Mouse (Mus musculus) forebrain, embryonic 11.5 days (tissue): ENCODE data around the gene Gp1ba. TPM values are rescaled to one million over a fixed set of nuclear protein-coding genes. Genes with fewer than 3 reads are reported as not detected.

ENCODE experiments used
- ATAC-seq: fragments of 200-750 bp; cut with Nextera tagmentation; replicated peaks from 2 replicates; pipeline ENCODE4 v1.8.0; 2017; ENCODE audit warnings: moderate TSS enrichment; ENCODE audit not compliant: low FRiP score
- DNase-seq: peaks from one replicate; pipeline ENCODE4 v3.0.0-alpha.2; 2017; ENCODE audit warnings: low spot score
- H3K27ac ChIP-seq: fragments of 300-500 bp; sonication (generic); 2 replicates; pipeline ENCODE4 v1.5.1; 2014; ENCODE audit warnings: low read depth, low read length
- H3K27me3 ChIP-seq: fragments of 300-500 bp; sonication (generic); 2 replicates; pipeline ENCODE4 v1.6.1; 2014; ENCODE audit warnings: mild to moderate bottlenecking, low read length, mixed read lengths; ENCODE audit not compliant: control insufficient read depth, insufficient read depth
- H3K36me3 ChIP-seq: fragments of 300-500 bp; sonication (generic); 2 replicates; pipeline ENCODE4 v1.6.1; 2014; ENCODE audit warnings: mild to moderate bottlenecking, low read length, moderate library complexity, mixed read lengths; ENCODE audit not compliant: control insufficient read depth, insufficient read depth
- H3K4me1 ChIP-seq: fragments of 300-500 bp; sonication (generic); replicated peaks from 2 replicates; pipeline ENCODE4 v1.6.1; 2014; ENCODE audit warnings: low read length, mixed read lengths; ENCODE audit not compliant: control insufficient read depth, insufficient read depth
- H3K4me2 ChIP-seq: fragments of 300-500 bp; sonication (generic); 2 replicates; pipeline ENCODE4 v1.6.1; 2014; ENCODE audit warnings: low read depth, mild to moderate bottlenecking, low read length, moderate library complexity, mixed read lengths; ENCODE audit not compliant: severe bottlenecking
- H3K4me3 ChIP-seq: fragments of 300-500 bp; sonication (generic); 2 replicates; pipeline ENCODE4 v1.5.1; 2014; ENCODE audit warnings: low read depth, low read length
- H3K9ac ChIP-seq: fragments of 300-500 bp; sonication (generic); 2 replicates; pipeline ENCODE4 v1.6.1; 2014; ENCODE audit warnings: low read length
- H3K9me3 ChIP-seq: fragments of 300-500 bp; sonication (generic); 2 replicates; pipeline ENCODE4 v1.6.1; 2016; ENCODE audit warnings: low read length, mixed read lengths; ENCODE audit not compliant: control insufficient read depth
- WGBS: fragments of 180-500 bp; shearing (Covaris S2); extraction: QIAGEN DNeasy Blood & Tissue Kit; methylation state at CpG from one replicate; pipeline ENCODE4 v1.1.7; 2014; 5-methylcytosine and 5-hydroxymethylcytosine counted together
- polyA plus RNA-seq: library from polyadenylated mRNA; unstranded; fragments of >200 nt; fragmentation: Nextera tagmentation; extraction: Ambion mirVana; gene quantifications from 2 replicates; pipeline ENCODE4 v1.2.1, GENCODE M21; 2014

Gp1ba gene
- polyA plus RNA-seq, 1 experiment from 2014 or later = 1.1 TPM

GRCm38 (mm10) chr11:70657573-70657972 lies 18.7 kb downstream of the Gp1ba start:
- Histone ChIP-seq H3K4me3 (no peak overlapping the region), H3K27ac (no peak overlapping the region), H3K4me2 (no peak overlapping the region), H3K27me3 (no peaks in the 10 kb centered on the region), H3K4me1 (peaks cover 22% of the 10 kb centered on the region), H3K36me3 (peaks cover 3% of the 10 kb centered on the region; the same call in 1 of the 2 replicates), H3K9me3 (no peaks in the 10 kb centered on the region), H3K9ac (no peak overlapping the region)
- WGBS = 56% methylated on average over 6 of the region's 6 CpGs
- ATAC-seq = no peak
- DNase-seq = no peak

GRCm38 (mm10) chr11:70657991-70658390 lies 19.1 kb downstream of the Gp1ba start:
- no peak overlapping the region for H3K4me3 ChIP-seq

GRCm38 (mm10) chr11:70658521-70658920 lies 19.6 kb downstream of the Gp1ba start:
- H3K27ac ChIP-seq = no peak overlapping the region
- no peak overlapping the region for H3K4me2 ChIP-seq
- peaks cover 6% of the 10 kb centered on the region; the same call in 1 of the 2 replicates for H3K36me3 ChIP-seq
- no peaks in the 10 kb centered on the region for H3K27me3 ChIP-seq
- ATAC-seq (no peak), DNase-seq (no peak)
- H3K4me1 ChIP-seq = peaks cover 16% of the 10 kb centered on the region
- WGBS = 87% methylated on average over 5 of the region's 5 CpGs
- no peaks in the 10 kb centered on the region for H3K9me3 ChIP-seq
- no peak overlapping the region for H3K9ac ChIP-seq
- H3K4me3 ChIP-seq = no peak overlapping the region

More at GRCm38 (mm10) chr11:70657991-70658390, 19.1 kb downstream of the Gp1ba start:
- peaks cover 17% of the 10 kb centered on the region for H3K4me1 ChIP-seq
- no peaks in the 10 kb centered on the region for H3K9me3 ChIP-seq
- DNase-seq (no peak), ATAC-seq (no peak)
- no peak overlapping the region for H3K27ac ChIP-seq
- WGBS = 61% methylated on average over 9 of the region's 9 CpGs
- H3K9ac ChIP-seq = no peak overlapping the region
- H3K36me3 ChIP-seq = peaks cover 3% of the 10 kb centered on the region; the same call in 1 of the 2 replicates
- no peak overlapping the region for H3K4me2 ChIP-seq
- no peaks in the 10 kb centered on the region for H3K27me3 ChIP-seq

- Histone ChIP-seq H3K4me2 (no peak overlapping the region), H3K27me3 (no peaks in the 10 kb centered on the region), H3K4me1 (peaks cover 16% of the 10 kb centered on the region), H3K9me3 (no peaks in the 10 kb centered on the region), H3K27ac (no peak overlapping the region), H3K4me3 (no peak overlapping the region), H3K36me3 (peaks cover 6% of the 10 kb centered on the region; the same call in 1 of the 2 replicates), H3K9ac (no peak overlapping the region)
- DNase-seq (no peak), ATAC-seq (no peak)
- 78% methylated on average over 8 of the region's 8 CpGs for WGBS
Observed at GRCm38 (mm10) chr11:70658942-70659341, 20.0 kb downstream of the Gp1ba start.

GRCm38 (mm10) chr11:70660571-70660970 lies 21.6 kb downstream of the Gp1ba start:
- no peak overlapping the region for H3K4me3 ChIP-seq
- no peaks in the 10 kb centered on the region for H3K9me3 ChIP-seq
- no peak overlapping the region for H3K9ac ChIP-seq
- no peak overlapping the region for H3K27ac ChIP-seq
- no peak overlapping the region for H3K4me2 ChIP-seq
- peaks cover 16% of the 10 kb centered on the region for H3K4me1 ChIP-seq
- no peaks in the 10 kb centered on the region for H3K27me3 ChIP-seq
- DNase-seq (no peak), ATAC-seq (no peak)
- WGBS = 92% methylated on average over 8 of the region's 8 CpGs
- peaks cover 14% of the 10 kb centered on the region; the same call in 1 of the 2 replicates for H3K36me3 ChIP-seq

GRCm38 (mm10) chr11:70663101-70663500 lies 24.2 kb downstream of the Gp1ba start:
- Histone ChIP-seq H3K4me3 (no peak overlapping the region), H3K27ac (no peak overlapping the region), H3K36me3 (peaks cover 14% of the 10 kb centered on the region; the same call in 1 of the 2 replicates), H3K9ac (no peak overlapping the region), H3K4me1 (no peaks in the 10 kb centered on the region), H3K4me2 (no peak overlapping the region), H3K27me3 (no peaks in the 10 kb centered on the region), H3K9me3 (no peaks in the 10 kb centered on the region)
- 87% methylated on average over 8 of the region's 8 CpGs for WGBS
- ATAC-seq = no peak
- no peak for DNase-seq

GRCm38 (mm10) chr11:70663957-70664356 lies 25.0 kb downstream of the Gp1ba start:
- no peaks in the 10 kb centered on the region for H3K4me1 ChIP-seq
- H3K9me3 ChIP-seq = no peaks in the 10 kb centered on the region
- H3K27ac ChIP-seq = no peak overlapping the region
- WGBS = 91% methylated on average over 6 of the region's 6 CpGs
- no peak for DNase-seq
- no peak overlapping the region for H3K4me2 ChIP-seq
- H3K27me3 ChIP-seq = no peaks in the 10 kb centered on the region
- H3K36me3 ChIP-seq = peaks cover 14% of the 10 kb centered on the region; the same call in 1 of the 2 replicates
- H3K4me3 ChIP-seq = no peak overlapping the region
- no peak for ATAC-seq
- H3K9ac ChIP-seq = no peak overlapping the region

- Histone ChIP-seq H3K4me3 (no peak overlapping the region), H3K9ac (no peak overlapping the region), H3K4me1 (no peaks in the 10 kb centered on the region), H3K4me2 (no peak overlapping the region), H3K27ac (no peak overlapping the region), H3K9me3 (no peaks in the 10 kb centered on the region), H3K36me3 (peaks cover 14% of the 10 kb centered on the region; the same call in 1 of the 2 replicates), H3K27me3 (no peaks in the 10 kb centered on the region)
- WGBS = 93% methylated on average over 9 of the region's 9 CpGs
- no peak for ATAC-seq
- no peak for DNase-seq
Observed at GRCm38 (mm10) chr11:70664741-70665140, 25.8 kb downstream of the Gp1ba start.

GRCm38 (mm10) chr11:70666687-70667086 lies 27.8 kb downstream of the Gp1ba start:
- Histone ChIP-seq H3K4me1 (peaks cover 4% of the 10 kb centered on the region; the same call in 1 of the 2 replicates), H3K27me3 (no peaks in the 10 kb centered on the region), H3K4me2 (no peak overlapping the region), H3K9me3 (no peaks in the 10 kb centered on the region), H3K36me3 (peaks cover 14% of the 10 kb centered on the region; the same call in 1 of the 2 replicates), H3K9ac (no peak overlapping the region), H3K4me3 (no peak overlapping the region), H3K27ac (no peak overlapping the region)
- ATAC-seq (no peak), DNase-seq (no peak)
- 97% methylated on average over 8 of the region's 8 CpGs for WGBS
